Mouse (Mus musculus) CH12.LX (cell line): ENCODE measurements around the gene Pgls.

Source experiments
- CHD1 ChIP-seq: IDR thresholded peaks from 2 replicates; pipeline ENCODE4 v1.6.1; 2012; ENCODE audit warnings: low read depth, low read length, improper control_type of control experiment, inconsistent platforms
- CHD2 ChIP-seq: IDR thresholded peaks from 2 replicates; pipeline ENCODE4 v1.6.1; 2011; ENCODE audit warnings: low read length, improper control_type of control experiment
- CTCF ChIP-seq, 2 experiments: IDR thresholded peaks in 1 of 2; conservative IDR thresholded peaks in 1 of 2; 2 replicates each; pipeline ENCODE4 v1.5.1; 2011 to 2012; ENCODE audit warnings: low read depth in 2 of 2, low read length in 2 of 2, improper control_type of control experiment in 1 of 2, inconsistent platforms in 1 of 2, mild to moderate bottlenecking in 1 of 2, moderate library complexity in 1 of 2
- E2F4 ChIP-seq: IDR thresholded peaks from 2 replicates; pipeline ENCODE4 v1.6.1; 2011; ENCODE audit warnings: low read depth, low read length, improper control_type of control experiment; ENCODE audit not compliant: insufficient replicate concordance
- EP300 ChIP-seq: IDR thresholded peaks from 2 replicates; pipeline ENCODE4 v1.6.1; 2011; ENCODE audit warnings: low read length, improper control_type of control experiment
- MAFK ChIP-seq: IDR thresholded peaks from 2 replicates; pipeline ENCODE4 v1.6.1; 2011; ENCODE audit warnings: low read length, improper control_type of control experiment; ENCODE audit not compliant: insufficient replicate concordance
- MAX ChIP-seq: IDR thresholded peaks from 2 replicates; pipeline ENCODE4 v1.6.1; 2011; ENCODE audit warnings: low read length, improper control_type of control experiment
- MXI1 ChIP-seq: IDR thresholded peaks from 2 replicates; pipeline ENCODE4 v1.6.1; 2011; ENCODE audit warnings: mild to moderate bottlenecking, low read depth, low read length, improper control_type of control experiment
- POLR2A ChIP-seq: IDR thresholded peaks from 2 replicates; pipeline ENCODE4 v1.6.1; 2011; ENCODE audit warnings: low read depth, mild to moderate bottlenecking, improper control_type of control experiment, low read length
- POLR2AphosphoS2 ChIP-seq: IDR thresholded peaks from 2 replicates; pipeline ENCODE4 v1.6.1; 2011; ENCODE audit warnings: low read depth, low read length, improper control_type of control experiment
- TCF12 ChIP-seq: IDR thresholded peaks from 2 replicates; pipeline ENCODE4 v1.6.1; 2014; ENCODE audit warnings: low read depth, mild to moderate bottlenecking, inconsistent platforms, low read length, improper control_type of control experiment

- TF ChIP-seq EP300 (no peak), CHD1 (no peak), POLR2AphosphoS2 (no peak), MAFK (no peak), POLR2A (no peak), MAX (no peak), MXI1 (no peak), CTCF (conservative IDR thresholded peaks at IDR 0.05 in 1 of 2, IDR thresholded peaks at IDR 0.05 in 1 of 2; ENCODE audit: low read depth in 2 of 2, low read length in 2 of 2) (no peak), TCF12 (no peak), E2F4 (no peak), CHD2 (no peak)
Measured at GRCm38 (mm10) chr8:71554644-71555043, 37.3 kb upstream of the Pgls start.
